Mouse (Mus musculus): ENCODE measurements around the gene Rnf215. TPM values are rescaled to one million over a fixed set of nuclear protein-coding genes. Genes with fewer than 3 reads are reported as not detected.

Gene Rnf215
- total RNA-seq (2012; rRNA removed), result 24.8 and 25.0 TPM in 2 replicates
- total RNA-seq (2014; rRNA removed), result 14.9 and 18.2 TPM in 2 replicates
- 22.5 and 24.3 TPM in 2 replicates for polyA plus RNA-seq (2012; ENCODE audit: insufficient read length, low read depth)

DNA sequence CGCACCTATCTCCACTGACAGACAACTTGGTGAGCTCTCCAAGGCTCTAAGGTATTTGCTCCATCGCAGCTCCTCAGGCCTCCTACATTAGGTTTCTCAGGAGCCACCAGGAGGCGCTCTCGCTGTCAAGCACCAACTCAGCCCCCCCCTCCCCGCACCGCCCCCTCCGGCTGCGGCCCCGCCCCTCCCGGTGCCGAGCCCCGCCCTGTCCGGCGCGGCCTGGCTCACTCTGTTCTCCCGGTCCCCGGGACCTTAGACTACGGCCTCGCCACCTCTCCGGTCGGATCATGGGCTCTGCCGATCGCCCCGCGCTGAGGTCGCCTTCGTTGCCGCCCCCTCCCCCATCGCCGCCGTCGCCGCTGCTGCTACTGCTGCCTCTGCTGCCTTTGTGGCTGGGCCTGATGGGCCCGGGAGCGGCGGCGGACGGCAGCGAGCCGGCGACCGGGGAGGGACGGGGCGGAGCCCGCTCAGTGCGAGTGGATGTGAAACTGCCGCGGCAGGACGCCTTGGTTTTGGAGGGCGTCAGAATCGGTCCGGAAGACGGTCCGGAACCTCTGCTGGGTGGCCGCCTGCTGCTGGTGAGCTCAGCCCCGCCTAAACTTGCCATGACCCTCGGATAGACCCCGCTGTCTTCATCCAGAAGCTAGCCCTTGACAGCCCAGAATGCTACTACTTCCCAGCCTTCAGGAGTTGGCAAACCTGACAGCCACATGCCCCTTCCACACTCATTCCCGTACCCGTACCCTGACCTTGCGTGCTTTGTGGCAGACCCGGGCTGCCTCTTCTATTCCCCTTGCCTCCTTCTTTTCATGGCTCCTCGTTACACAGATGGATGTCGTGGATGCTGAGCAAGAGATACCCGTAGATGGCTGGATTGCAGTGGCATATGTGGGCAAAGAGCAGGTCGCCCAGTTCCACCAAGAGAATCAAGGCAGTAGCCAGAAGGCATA is at the start of gene Rnf215:
TSS of gene Rnf215 (plus strand) at position 217 of the 950 bp plus-strand sequence.
- H3K79me2 ChIP-seq (replicated peaks; ENCODE audit: control insufficient read depth, extremely low read depth, insufficient read depth, poor library complexity, severe bottlenecking), result peaks cover 20% of the 10 kb centered on the region
- H3K4me1 ChIP-seq (ENCODE audit: control insufficient read depth in 1 of 2, insufficient read depth in 2 of 2), result peaks cover 31 to 55% of the 10 kb centered on the region in 2 experiments
- dilution Hi-C loops (cut with MboI; ENCODE audit: extremely low pct_ligation_motif_present, extremely low pct_unique_long_range_greater_than_20kb, low sequenced_read_pairs), result no loop called here
- peak within 1 kb of the TSS; percentile 85 for H3K9ac ChIP-seq (ENCODE audit: insufficient read depth, low read depth)
- peak; percentile 17 to 52; a peak in 2 of 4 replicates for TF ChIP-seq CTCF (conservative IDR thresholded peaks at IDR 0.05 in 1 of 2, IDR thresholded peaks at IDR 0.05 in 1 of 2; ENCODE audit: low read depth in 2 of 2, low read length in 2 of 2)
- TF ChIP-seq UBTF (IDR thresholded peaks at IDR 0.05; ENCODE audit: low read depth, low read length), result peak; percentile 96
- no peak for TF ChIP-seq MYC (IDR thresholded peaks at IDR 0.05; ENCODE audit: low read depth, low read length)
- TF ChIP-seq NRF1 (IDR thresholded peaks at IDR 0.05; ENCODE audit: low read depth, low read length), result peak; percentile 24; the same call in 1 of the 2 replicates
- TF ChIP-seq MAX (IDR thresholded peaks at IDR 0.05; ENCODE audit: low read length), result no peak
- TF ChIP-seq BHLHE40 (IDR thresholded peaks at IDR 0.05; ENCODE audit: low read depth, low read length), result no peak
- TF ChIP-seq GABPA (IDR thresholded peaks at IDR 0.05; ENCODE audit: insufficient replicate concordance, low read depth, low read length), result no peak
- TF ChIP-seq ELF1 (IDR thresholded peaks at IDR 0.05; ENCODE audit: low read depth, low read length), result no peak
- TF ChIP-seq RCOR1 (conservative IDR thresholded peaks at IDR 0.05; ENCODE audit: low read depth, low read length), result no peak
- peak; percentile 82 for TF ChIP-seq ZMIZ1 (IDR thresholded peaks at IDR 0.05; ENCODE audit: low read depth, low read length)
- peak; percentile 10; the same call in 1 of the 2 replicates for TF ChIP-seq CHD2 (IDR thresholded peaks at IDR 0.05; ENCODE audit: low read length)
- TF ChIP-seq MXI1 (IDR thresholded peaks at IDR 0.05; ENCODE audit: low read depth, low read length), result peak; percentile 40; the same call in 1 of the 2 replicates
- TF ChIP-seq POLR2AphosphoS2 (IDR thresholded peaks at IDR 0.05; ENCODE audit: low read depth, low read length), result peak; percentile 88
- TF ChIP-seq SIN3A (IDR thresholded peaks at IDR 0.05; ENCODE audit: low read length), result peak; percentile 73
- TF ChIP-seq SMC3 (IDR thresholded peaks at IDR 0.05; ENCODE audit: low read depth, low read length), result peak; percentile 46
- no peak for TF ChIP-seq TBP (conservative IDR thresholded peaks at IDR 0.05; ENCODE audit: low read depth, low read length)
- no peak for TF ChIP-seq ETS1 (conservative IDR thresholded peaks at IDR 0.05; ENCODE audit: low read depth, low read length)
- no peak for TF ChIP-seq JUN (IDR thresholded peaks at IDR 0.05; ENCODE audit: insufficient read depth, low read depth, low read length)
- peak; percentile 77 for TF ChIP-seq TCF12 (IDR thresholded peaks at IDR 0.05; ENCODE audit: low read depth, low read length)
- TF ChIP-seq POLR2A (IDR thresholded peaks at IDR 0.05; ENCODE audit: low read depth, low read length), result peak; percentile 89
- peak; percentile 62 for TF ChIP-seq MEF2A (IDR thresholded peaks at IDR 0.05; ENCODE audit: borderline replicate concordance, low read depth, low read length)
- peak; percentile 84; the same call in 1 of the 2 replicates for TF ChIP-seq MAZ (IDR thresholded peaks at IDR 0.05; ENCODE audit: low read depth, low read length)
- TF ChIP-seq NELFE (IDR thresholded peaks at IDR 0.05; ENCODE audit: low read depth, low read length), result peak; percentile 92
- TF ChIP-seq HCFC1 (IDR thresholded peaks at IDR 0.05; ENCODE audit: low read depth, low read length), result peak; percentile 64
- peak; percentile 35; the same call in 1 of the 2 replicates for TF ChIP-seq KAT2A (IDR thresholded peaks at IDR 0.05; ENCODE audit: insufficient replicate concordance, low read length)
- TF ChIP-seq IRF4 (IDR thresholded peaks at IDR 0.05; ENCODE audit: low read depth, low read length), result peak; percentile 75
- no peak for TF ChIP-seq ZC3H11A (IDR thresholded peaks at IDR 0.05; ENCODE audit: low read depth, low read length)
- 0 out of 2 replicates have a peak, but pooled peaks have one; percentile 56 for TF ChIP-seq CHD1 (IDR thresholded peaks at IDR 0.05; ENCODE audit: low read depth, low read length)
- TF ChIP-seq E2F4 (IDR thresholded peaks at IDR 0.05; ENCODE audit: insufficient replicate concordance, low read depth, low read length), result no peak
- peak within 1 kb of the TSS; percentile 80 for H3K4me2 ChIP-seq (ENCODE audit: insufficient read depth, low read depth, poor library complexity, severe bottlenecking)
- DNase-seq (ENCODE audit: extremely low read depth), result peak; percentile 96
- H3K27me3 ChIP-seq (replicated peaks), result no peaks in the 10 kb centered on the region
- peaks cover 13 to 29% of the 10 kb centered on the region in 2 experiments for H3K36me3 ChIP-seq (replicated peaks in 1 of 2; ENCODE audit: control insufficient read depth in 1 of 2, insufficient read depth in 1 of 2, low read length in 1 of 2)
- peak within 1 kb of the TSS; percentile 76 to 84 (median 82) for H3K4me3 ChIP-seq (replicated peaks in 1 of 3; ENCODE audit: low read depth in 2 of 3, low read length in 2 of 3, poor library complexity in 1 of 3)
- in situ Hi-C loops (cut with MboI; ENCODE audit: low pct_ligation_motif_present, low pct_unique_long_range_greater_than_20kb, low sequenced_read_pairs), result loop anchor here (5.0 kb wide), 1 partner anchor 72 kb away; no protein-coding TSS in a partner anchor
- H3K27ac ChIP-seq (ENCODE audit: insufficient read depth, low read depth), result peak within 1 kb of the TSS; percentile 82
- H3K9me3 ChIP-seq (replicated peaks; ENCODE audit: low read length), result peaks cover 4% of the 10 kb centered on the region
